Mouse (Mus musculus): ENCODE measurements around the gene Foxr1.
"Not testable (repeated sequence)": the region's sequence is repeated elsewhere in the genome, so short reads cannot be mapped to it uniquely, and the experiment has no call there.

The Foxr1 gene

DNA sequence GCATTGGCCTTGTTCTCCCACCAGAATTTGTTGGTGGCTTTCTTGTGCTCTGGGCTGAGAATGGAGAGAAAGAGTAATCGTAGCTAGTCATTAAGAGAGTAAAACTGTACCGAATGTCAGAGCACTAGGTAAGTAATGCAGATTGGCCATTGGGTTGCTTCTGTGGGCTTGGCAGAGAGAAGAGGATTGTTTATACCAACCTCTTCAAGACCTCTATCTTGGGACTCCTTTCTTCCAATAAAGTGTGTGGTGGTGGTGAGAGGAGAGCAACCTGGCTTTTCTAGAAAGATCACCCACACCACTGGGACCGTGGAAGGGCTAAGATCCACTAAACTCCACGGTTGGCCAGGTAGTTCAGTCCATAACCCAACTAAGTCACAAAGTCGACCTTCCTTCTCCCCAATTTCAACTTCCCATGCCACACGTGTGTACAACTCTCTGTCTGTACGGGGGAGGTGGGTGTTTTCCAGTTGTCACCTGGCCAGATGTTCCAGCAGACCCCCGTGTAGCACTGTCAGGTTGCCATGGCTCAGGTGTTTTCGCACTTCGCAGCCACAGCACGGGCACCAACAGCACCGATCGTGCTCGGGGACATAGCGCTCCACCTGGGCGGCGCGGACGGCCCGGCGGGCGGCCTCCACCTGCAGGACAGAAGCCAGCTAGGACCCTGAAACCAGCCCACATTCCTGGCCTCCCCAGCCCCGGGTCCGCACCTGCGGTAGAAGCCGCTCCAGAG lies 23.6 kb downstream of the Foxr1 start:
- no peak for ATAC-seq (ENCODE audit: low TSS enrichment)

DNA sequence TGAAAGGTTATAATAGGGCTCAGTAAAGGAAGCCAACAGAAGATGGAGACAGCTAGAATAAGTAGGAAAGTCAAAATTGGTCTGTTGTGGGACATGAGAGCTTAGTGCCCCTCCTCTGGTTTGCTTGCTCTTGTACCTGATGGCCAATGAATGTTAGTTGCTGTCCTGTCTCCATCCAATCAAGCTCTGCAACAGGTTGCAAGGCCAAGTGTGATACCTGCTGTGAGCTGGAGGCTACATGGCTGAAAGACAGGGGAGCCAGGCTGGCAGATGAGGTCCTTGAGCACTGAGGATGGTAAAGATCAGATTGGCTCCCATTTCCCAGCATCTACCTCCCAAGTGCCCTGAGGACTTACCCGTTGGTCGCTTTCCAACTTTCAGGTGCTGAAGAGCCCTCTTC lies 28.2 kb downstream of the Foxr1 start:
- ATAC-seq (ENCODE audit: low TSS enrichment) = no peak

DNA sequence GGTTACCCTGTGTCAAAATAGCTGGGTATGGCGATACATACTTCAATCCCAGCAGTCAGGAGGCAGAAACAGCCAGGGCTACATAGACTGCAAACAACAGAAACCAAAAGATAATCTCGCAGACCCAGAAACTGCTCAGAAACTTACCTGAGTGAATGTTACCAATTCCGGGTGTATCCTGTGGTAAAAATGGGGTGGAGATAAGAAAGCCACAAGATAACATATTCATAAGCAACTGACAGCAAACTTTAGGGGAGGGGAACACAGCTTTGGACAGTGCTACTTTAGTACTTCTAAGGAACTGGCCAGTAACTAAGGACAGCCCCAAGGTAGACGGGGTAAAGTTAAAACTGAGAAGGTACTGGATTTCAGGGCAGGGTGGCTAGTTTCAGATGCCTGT lies 28.6 kb downstream of the Foxr1 start:
- ATAC-seq (ENCODE audit: low TSS enrichment) = no peak

DNA sequence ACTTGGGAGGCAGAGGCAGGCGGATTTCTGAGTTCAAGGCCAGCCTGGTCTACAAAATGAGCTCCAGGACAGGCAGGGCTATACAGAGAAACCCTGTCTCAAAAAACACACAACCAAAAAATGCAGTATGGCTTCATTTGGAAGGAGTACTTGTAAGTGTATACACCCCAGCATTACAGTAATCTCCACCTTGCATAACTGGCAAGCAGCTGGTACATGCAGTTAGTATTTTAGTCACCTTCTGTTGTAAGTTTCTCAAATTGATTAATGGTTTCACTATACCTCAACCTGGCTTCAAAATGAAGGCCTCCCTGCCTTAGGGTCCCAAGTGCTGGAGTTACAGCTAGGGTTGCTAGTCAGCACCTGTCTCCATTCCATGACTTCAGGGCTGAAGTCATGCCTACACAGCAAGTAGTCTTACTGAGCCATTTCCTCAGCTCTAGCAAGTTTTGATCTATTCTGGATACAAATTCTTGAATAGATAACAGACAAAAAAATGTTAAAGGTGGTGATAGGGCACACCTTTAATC lies 29.3 kb downstream of the Foxr1 start:
- ATAC-seq (ENCODE audit: low TSS enrichment) = no peak

DNA sequence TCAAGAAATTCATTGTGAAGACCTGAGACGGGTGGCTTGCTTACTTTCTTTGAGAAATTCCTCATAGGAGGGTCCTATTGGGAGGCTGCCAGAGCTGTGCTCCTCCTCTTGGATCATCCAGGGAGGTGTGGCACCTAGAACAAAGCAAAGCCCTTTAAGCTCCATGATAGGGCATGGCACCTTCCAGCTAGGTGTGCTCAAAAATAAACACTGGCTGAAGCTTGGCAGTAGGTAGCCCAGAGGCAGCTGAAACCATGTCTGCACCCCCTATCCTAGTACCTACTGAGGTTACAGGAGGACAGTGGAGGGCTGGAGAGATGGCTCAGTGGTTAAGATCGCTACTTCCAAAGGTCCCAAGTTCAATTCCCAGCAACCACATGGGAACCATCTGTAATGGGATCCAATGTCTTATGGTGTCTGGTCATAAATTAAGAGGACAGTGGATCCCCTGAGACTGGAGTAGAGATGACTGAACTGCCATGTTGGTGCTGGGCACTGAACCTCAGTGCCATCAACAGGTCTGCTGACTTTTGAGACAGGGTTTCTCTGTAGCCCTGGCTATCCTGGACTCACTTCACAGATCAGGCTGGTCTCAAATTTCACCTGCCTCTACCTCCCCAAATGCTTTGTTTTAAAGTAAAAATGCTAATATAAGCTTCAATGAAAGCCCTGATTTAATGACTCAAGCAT lies 30.1 kb downstream of the Foxr1 start:
- ATAC-seq (ENCODE audit: low TSS enrichment) = no peak

DNA sequence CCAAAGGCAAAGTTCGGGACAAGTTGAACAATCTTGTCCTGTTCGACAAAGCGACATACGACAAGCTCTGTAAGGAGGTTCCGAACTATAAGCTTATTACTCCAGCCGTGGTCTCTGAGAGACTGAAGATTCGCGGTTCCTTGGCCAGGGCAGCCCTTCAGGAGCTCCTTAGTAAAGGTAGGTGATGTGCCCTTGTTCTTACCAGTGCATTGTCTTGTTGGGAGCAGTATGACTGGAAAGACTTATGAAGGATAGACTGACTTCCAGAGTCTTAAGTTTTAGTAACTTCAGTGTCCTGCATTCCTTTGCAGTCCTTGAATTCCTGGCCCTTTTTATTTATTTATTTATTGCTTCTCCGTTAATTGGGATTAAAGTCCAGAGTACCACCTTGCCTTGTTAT lies 32.2 kb downstream of the Foxr1 start:
- not testable (repeated sequence) for ATAC-seq (ENCODE audit: low TSS enrichment)

DNA sequence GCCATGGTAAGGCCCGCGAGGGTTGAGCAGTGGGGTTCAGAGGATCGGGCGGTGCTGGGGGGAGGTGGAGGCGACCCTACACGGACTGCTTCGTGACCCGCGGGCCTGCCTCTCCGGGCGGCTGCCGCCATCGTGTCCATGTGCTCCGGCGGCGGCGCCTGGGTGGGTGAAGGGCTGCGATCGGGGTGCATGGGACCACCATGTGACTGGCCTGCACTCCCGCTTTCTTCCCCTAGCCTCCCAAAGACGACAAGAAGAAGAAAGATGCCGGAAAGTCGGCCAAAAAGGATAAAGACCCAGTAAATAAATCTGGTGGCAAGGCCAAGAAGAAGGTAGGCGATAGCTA lies 33.2 kb downstream of the Foxr1 start:
- peak; percentile 29 for ATAC-seq (ENCODE audit: low TSS enrichment)

DNA sequence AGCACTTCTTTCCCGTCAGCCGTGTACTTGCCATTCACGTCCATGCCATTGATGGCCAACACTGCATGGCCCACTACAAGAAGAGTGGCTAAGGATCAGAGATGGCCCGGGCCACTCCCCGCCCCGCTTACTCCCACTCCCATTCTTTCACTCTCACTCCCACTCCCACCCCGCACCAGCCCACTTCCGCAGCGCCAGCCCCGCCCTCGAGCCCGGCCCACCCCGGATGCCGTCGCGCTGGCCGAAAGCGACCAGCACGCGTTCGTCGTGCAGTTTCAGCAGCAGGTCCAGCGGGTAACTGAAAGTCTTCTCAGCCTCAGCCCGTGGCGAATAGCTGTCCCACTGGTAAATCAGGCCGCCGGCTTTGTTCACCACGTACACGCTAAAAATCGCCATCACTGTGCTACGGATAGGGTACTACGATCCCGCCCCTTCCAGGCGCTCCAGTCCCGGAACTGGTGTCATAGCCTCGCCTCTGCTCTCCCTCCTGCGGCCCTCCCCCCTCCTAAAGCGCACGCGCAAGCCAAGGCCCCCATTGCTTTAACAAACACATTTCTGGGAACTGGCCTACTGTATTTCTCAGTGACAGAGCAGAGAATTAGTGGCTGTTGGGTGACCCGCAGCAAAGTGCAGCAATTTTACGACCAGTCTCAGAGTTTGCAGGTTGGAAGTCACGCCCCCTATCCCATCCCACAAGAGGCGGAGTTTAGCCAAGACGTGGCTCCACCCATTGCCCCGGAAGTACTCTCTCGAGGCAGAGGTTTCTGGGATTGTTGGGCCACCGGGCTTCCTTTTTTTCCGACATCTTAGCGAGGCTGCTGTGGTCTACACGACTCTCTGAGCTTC lies 33.8 kb downstream of the Foxr1 start, which contains the start of the genes Rps25 and Trappc4:
Gene Rps25 (plus strand): TSS at position 234 of the 846 bp plus-strand sequence.
Gene Trappc4 (minus strand): TSS at position 695 of the 846 bp plus-strand sequence.
- ATAC-seq (ENCODE audit: low TSS enrichment) = peak; percentile 94

DNA sequence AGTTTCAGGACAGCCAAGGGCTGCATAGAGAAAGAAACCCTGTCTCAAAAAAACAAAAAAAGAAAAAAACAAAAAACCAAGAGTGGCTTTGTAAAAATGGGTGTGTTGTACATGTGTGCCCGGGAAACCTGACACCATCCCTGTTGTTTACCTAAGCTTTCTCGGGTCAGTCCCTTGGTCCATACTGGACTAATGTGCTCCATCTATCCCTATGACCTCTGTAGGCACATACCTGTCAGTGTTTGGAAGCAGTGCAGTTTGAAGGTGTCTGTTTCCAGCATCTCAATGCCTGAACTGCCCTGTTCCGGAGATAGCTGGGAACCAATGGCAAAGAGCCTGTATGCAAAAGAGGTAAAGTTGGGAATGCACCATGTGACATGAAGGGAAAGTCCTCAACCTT lies 35.9 kb downstream of the Foxr1 start:
- no peak for ATAC-seq (ENCODE audit: low TSS enrichment)

DNA sequence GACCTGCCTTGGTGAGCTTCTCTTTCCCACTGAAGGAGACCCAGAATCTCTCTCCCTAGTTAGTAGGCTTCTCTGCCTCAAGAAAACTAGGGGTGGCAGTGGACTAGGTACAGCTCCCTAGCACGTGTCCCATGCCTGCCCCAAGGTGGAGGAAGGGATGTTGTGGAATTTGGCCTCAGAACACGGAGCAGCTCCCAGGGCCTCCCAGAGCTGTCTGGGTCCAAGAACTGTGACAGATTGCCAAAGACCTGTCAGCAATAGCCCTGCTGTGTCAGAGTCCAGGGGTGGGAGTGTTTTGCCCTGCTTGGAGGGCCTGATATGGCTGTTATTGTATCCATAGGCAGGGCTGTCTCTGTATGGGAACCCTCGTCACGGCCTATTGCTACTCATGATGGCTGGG lies 39.9 kb downstream of the Foxr1 start:
- ATAC-seq (ENCODE audit: low TSS enrichment) = no peak

DNA sequence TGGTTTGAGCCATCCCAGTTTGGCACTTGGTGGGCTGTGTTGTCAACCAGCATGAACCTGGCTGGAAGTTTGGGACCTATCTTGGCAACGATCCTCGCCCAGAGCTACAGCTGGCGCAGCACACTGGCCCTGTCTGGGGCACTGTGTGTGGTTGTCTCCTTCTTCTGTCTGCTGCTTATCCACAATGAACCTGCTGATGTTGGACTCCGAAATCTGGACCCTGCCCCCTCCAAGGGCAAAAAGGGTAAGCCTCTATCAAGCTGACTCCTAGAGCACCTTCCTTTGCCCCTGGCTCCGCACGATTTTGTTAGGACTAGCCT lies 41.2 kb downstream of the Foxr1 start:
- no peak for ATAC-seq (ENCODE audit: low TSS enrichment)

DNA sequence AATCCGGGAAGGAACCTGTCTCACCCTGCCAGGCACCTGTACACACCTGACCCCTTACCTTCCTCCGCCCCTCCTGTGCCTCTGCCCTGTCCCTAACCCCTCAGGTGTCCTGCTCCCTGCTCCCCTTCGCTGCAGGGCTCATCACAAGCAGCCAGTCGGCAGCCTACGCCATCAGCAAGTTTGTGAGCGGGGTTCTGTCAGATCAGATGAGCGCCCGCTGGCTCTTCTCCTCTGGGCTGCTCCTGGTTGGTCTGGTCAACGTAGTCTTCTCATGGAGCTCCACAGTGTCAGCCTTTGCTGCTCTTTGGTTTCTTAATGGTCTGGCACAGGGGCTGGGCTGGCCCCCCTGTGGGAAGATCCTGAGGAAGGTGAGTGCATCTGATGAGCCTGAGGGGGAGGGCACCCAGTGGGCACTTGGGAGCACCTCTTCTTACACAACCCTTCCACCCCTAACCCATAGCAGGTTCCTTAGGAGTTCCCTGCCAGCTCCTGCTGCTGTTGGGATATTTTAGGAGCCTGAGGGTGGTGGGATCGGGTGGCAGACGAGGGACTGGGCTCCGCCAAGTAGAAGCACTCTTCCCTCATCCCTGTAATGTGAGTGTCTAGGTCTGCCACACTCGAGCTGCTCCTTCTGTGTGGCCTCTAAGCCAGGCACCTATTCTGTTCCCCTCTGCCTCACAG lies 41.7 kb downstream of the Foxr1 start:
- no peak for ATAC-seq (ENCODE audit: low TSS enrichment)

DNA sequence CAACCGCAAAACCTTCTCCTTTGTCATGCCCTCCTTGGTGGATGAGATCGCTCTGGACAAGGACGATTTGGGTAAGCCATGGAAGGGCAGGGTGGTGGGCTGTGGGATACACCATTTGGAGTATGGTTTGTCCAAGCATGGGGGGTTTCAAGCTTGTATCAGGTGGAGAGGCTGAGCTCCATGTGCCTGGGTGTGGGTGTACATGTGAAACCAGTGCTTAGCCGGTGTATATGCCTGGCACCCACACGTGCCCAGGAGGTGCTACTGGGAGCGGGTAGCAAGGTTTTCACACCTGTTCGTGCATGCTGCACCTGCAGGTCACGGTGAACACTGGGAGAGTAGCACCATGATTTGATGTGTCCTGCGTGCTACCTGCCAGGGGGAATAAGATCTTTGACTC lies 42.4 kb downstream of the Foxr1 start:
- ATAC-seq (ENCODE audit: low TSS enrichment) = no peak

DNA sequence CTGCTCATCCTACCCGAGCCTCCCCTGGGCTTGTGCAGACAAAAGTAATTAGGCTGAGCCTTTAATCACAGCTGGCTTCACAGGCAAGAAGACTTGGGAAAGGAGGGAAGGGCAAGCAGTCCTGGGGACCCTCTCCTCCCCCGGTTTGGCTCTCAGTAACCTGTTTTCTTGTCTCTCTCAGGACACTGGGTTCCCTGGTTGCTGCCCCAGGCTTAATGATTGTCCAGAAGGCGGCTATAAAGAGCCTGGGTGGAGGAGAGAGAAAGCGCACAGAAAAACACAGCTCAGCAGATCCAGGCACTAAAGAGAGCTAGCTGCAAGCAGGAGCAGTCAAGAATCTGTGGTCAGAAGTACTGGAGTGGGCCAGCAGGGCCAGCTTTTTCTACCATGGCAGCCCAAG lies 42.8 kb downstream of the Foxr1 start:
- ATAC-seq (ENCODE audit: low TSS enrichment) = no peak

DNA sequence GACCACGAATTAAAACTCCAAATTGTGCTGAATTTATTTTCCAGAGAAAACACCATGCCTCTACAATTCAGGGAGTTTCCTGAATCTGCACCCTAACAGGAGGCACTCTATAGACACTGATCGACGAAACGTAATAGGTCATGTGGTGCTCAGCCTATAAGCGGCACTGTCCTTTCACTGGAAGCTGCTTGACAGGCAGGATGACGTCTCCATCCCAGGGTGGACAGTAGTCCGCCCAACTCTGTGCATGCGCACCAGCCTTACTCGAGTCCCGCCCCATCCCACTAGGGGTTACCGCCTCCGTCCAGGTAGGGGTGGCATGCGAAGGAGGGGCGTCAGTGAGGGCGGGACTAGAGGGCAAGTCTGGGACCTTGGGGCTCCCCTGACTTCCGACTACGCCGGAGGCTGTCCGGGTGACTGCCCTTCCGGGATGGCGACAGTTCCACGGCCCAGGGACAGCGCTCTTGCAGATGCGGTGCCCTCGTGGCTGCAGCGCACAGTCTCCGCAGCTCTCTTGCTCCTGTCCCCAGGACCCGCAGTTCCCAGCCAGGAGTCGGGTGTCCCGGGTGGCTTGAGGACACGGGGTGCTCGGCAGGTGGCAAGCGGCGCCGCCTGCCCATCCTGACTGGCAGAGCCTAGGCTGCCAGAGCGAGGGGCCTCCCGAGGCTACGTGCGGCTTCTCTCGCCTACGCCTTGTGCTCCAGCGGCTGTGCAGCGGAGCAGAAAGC lies 44.1 kb downstream of the Foxr1 start, which contains the start of gene Slc37a4:
Gene Slc37a4 (plus strand): TSS at position 169 of the 728 bp plus-strand sequence.
- peak; percentile 96 for ATAC-seq (ENCODE audit: low TSS enrichment)

DNA sequence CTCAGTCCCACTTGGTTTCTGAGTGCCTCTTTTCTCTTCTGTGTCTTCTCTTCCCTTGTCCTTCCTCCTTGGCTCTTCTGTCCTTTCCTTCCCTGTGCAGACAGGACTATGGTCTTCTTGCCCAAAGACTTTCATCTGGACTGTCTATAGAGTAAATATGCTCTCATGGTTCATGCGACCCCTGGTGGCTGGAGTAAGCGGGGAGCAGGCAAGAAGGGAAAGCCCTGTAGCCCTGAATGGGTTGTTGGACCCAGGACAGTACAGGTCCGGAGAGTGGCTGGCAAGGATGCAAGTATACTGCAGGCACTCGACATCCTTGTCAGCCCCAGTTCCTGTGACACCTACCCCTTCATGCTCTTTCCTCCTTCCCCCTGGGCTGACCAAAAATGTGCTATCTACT lies 49.5 kb downstream of the Foxr1 start:
- peak; percentile 51; the same call in 1 of the 2 replicates for ATAC-seq (ENCODE audit: low TSS enrichment)

DNA sequence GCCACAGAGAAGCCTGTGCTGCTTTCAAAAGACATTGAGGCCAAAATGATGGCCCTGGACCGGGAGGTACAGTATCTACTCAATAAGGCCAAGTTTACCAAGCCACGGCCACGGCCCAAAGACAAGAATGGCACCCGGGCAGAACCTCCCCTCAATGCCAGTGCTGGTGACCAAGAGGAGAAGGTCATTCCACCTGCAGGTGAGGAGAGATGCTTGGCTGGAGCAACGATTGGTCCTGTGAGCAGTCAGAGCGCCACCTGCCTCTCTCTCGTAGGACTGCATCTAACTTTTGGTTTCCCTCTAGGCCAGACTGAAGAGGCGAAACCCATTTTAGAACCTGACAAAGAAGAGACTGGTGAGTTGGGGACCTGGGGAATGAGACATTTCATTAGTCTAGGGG lies 51.7 kb downstream of the Foxr1 start:
- ATAC-seq (ENCODE audit: low TSS enrichment) = peak; percentile 67; the same call in 1 of the 2 replicates

DNA sequence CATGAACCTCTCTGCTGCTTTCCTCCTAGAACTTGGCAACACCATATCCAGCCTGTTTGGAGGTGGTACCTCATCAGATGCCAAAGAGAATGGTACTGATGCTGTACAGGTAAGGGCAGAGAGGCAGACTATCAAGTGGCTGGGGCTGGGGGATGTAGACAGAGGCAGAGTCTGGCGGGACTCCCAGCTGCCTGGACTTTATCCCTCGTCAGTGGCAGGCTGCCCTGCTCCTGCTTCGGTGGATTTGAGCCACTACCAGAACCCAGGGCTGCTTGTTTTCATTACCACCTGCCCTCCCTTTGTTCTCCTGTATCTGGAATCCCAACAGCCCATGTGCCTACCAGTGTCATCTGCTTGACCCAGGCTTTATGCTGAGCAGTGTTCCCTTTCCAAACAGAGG lies 53.7 kb downstream of the Foxr1 start:
- no peak for ATAC-seq (ENCODE audit: low TSS enrichment)

DNA sequence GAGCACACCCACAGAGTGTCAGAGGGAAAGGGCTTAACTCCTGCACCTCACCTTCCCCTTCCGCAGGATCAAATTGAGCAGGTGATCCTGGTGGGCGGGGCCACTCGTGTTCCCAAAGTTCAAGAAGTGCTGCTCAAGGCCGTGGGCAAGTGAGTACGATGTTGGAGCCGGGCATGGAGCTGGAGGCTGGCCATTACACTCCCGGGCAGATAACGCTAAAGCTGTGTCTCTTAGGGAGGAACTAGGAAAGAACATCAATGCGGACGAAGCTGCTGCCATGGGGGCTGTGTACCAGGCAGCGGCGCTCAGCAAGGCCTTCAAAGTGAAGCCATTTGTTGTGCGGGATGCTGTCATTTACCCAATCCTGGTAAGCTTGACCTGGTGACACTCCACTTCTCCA lies 56.3 kb downstream of the Foxr1 start:
- ATAC-seq (ENCODE audit: low TSS enrichment) = no peak
